Mouse (Mus musculus): ENCODE data around the gene Ppcs.

The Ppcs gene

GRCm38 (mm10) chr4:119421191-119421590 lies 1.0 kb downstream of the Ppcs start:
- peak; percentile 12 for DNase-seq (ENCODE audit: extremely low read depth, insufficient read length, low spot score)

GRCm38 (mm10) chr4:119417894-119418293 lies 4.3 kb downstream of the Ppcs start:
- no peak for DNase-seq (ENCODE audit: extremely low read depth, insufficient read length, low spot score)

GRCm38 (mm10) chr4:119417270-119417669 lies 5.0 kb downstream of the Ppcs start:
- no peak for DNase-seq (ENCODE audit: extremely low read depth, insufficient read length, low spot score)

GRCm38 (mm10) chr4:119415072-119415753 lies 7.0 kb downstream of the Ppcs start, which contains the start of gene Ccdc30:
Gene Ccdc30 (minus strand): TSS chr4:119415521.
- DNase-seq (ENCODE audit: extremely low read depth, insufficient read length, low spot score) = no peak

GRCm38 (mm10) chr4:119412791-119413190 lies 9.4 kb downstream of the Ppcs start:
- DNase-seq (ENCODE audit: extremely low read depth, insufficient read length, low spot score) = no peak

- DNase-seq (ENCODE audit: extremely low read depth, insufficient read length, low spot score) = no peak
Measured at GRCm38 (mm10) chr4:119411877-119412650, 10.2 kb downstream of the Ppcs start.

GRCm38 (mm10) chr4:119403431-119403830 lies 18.8 kb downstream of the Ppcs start:
- DNase-seq (ENCODE audit: extremely low read depth, insufficient read length, low spot score) = no peak

GRCm38 (mm10) chr4:119400896-119401295 lies 21.3 kb downstream of the Ppcs start:
- no peak for DNase-seq (ENCODE audit: extremely low read depth, insufficient read length, low spot score)

- no peak for DNase-seq (ENCODE audit: extremely low read depth, insufficient read length, low spot score)
Measured at GRCm38 (mm10) chr4:119398751-119399150, 23.5 kb downstream of the Ppcs start.

GRCm38 (mm10) chr4:119390369-119390768 lies 31.9 kb downstream of the Ppcs start:
- no peak for DNase-seq (ENCODE audit: extremely low read depth, insufficient read length, low spot score)

- DNase-seq (ENCODE audit: extremely low read depth, insufficient read length, low spot score) = no peak
Measured at GRCm38 (mm10) chr4:119389184-119389583, 33.0 kb downstream of the Ppcs start.

GRCm38 (mm10) chr4:119381471-119382190 lies 40.6 kb downstream of the Ppcs start:
- DNase-seq (ENCODE audit: extremely low read depth, insufficient read length, low spot score) = no peak

GRCm38 (mm10) chr4:119369460-119369859 lies 52.8 kb downstream of the Ppcs start:
- no peak for DNase-seq (ENCODE audit: extremely low read depth, insufficient read length, low spot score)

All from 3134 (cell line).